ENCODE assay signal across 8 mouse cellular contexts in the genomic region with DNA sequence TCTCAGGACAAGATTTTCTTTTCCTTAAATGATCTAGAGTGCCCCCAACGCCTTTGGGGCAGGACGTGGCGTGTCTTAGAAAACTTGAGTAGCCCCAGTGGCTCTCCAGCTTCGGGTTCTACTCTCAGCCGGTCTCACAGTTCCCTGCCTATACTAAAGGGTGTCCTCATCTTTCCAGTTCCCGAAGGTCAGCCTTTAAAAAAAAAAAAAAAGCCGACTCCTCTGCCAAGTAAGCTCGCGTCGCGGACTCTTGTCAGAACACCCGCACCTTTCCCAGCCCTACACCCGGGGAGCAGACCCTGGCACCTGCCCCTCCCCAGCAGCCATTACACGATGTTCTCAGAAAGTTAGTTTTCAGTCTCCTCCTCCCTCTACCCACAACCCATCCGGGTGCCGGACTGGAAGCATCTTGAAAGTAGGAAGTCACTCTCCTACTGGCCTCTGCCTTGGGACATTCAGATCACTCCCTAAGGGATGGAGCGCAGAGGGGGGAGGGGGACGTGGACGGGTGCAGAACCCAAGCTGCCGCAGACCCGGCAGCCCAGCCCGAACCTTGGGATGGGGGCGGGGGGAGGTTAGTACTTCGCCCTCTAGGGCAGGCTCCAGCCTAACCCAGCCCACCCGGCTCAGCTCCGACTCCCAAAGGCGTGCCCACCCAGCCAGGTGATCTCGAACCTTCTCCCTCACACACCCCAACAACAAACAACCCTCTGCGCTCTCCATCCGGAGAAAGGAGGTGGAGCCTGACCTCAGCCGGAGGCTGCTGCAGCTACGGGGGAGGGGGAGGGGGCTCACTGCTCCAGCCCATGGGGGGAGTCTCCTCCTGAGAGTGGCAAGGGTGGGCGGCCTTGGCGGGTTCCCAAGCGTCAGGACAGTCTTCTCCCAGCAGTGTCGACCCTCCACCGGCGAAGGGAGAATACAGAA. TPM values are rescaled to one million over a fixed set of nuclear protein-coding genes. Genes with fewer than 3 reads are reported as not detected.
DNase-seq lines count a peak whose midpoint lies in the region; ATAC-seq and TF ChIP-seq lines count a peak whose summit lies in the region.

No protein-coding gene starts in this region.

- H3K4me3 ChIP-seq in intestine, embryonic 15.5 days (replicated peaks), result peak overlapping the region; percentile 50
- H3K4me3 ChIP-seq in lung, embryonic 14.5 days (ENCODE audit: low read depth, low read length), result peak overlapping the region; percentile 47
- H3K4me3 ChIP-seq in olfactory bulb, adult 2 months (ENCODE audit: insufficient read depth, low read depth, low read length), result peak overlapping the region; percentile 58

- peak overlapping the region; percentile 26 for H3K9ac ChIP-seq in intestine, embryonic 15.5 days
- H3K9ac ChIP-seq in lung, embryonic 14.5 days, result peak overlapping the region; percentile 30

- DNase-seq in right cerebral cortex, postnatal 14 days, result peak; percentile 44
- DNase-seq in right cerebral cortex, adult 2 months (ENCODE audit: low spot score in 2 of 2), result no peak
- peak; percentile 51 to 59 for DNase-seq in cerebellum, adult 18-20 months
- peak; percentile 32 for DNase-seq in lung, embryonic 14.5 days
- DNase-seq in left cerebral cortex, postnatal 14 days (ENCODE audit: low spot score in 2 of 2), result no peak

- no peak overlapping the region for H3K27ac ChIP-seq in intestine, embryonic 15.5 days
- no peak overlapping the region for H3K27ac ChIP-seq in lung, embryonic 14.5 days (ENCODE audit: low read depth)
- no peak overlapping the region for H3K27ac ChIP-seq in olfactory bulb, adult 2 months (ENCODE audit: insufficient read depth, low read depth, low read length)

- peak overlapping the region; percentile 93 for H3K4me2 ChIP-seq in intestine, embryonic 15.5 days (replicated peaks)
- H3K4me2 ChIP-seq in lung, embryonic 14.5 days, result peak overlapping the region; percentile 92

- no peaks in the 10 kb centered on the region for H3K9me3 ChIP-seq in intestine, embryonic 15.5 days
- H3K9me3 ChIP-seq in lung, embryonic 14.5 days (ENCODE audit: low read depth, low read length), result no peaks in the 10 kb centered on the region

- H3K4me1 ChIP-seq in intestine, embryonic 15.5 days (replicated peaks), result peaks cover 33% of the 10 kb centered on the region
- H3K4me1 ChIP-seq in lung, embryonic 14.5 days (ENCODE audit: insufficient read depth), result peaks cover 15% of the 10 kb centered on the region
- H3K4me1 ChIP-seq in olfactory bulb, adult 2 months (ENCODE audit: control insufficient read depth, insufficient read depth, low read length), result peaks cover 43% of the 10 kb centered on the region

- peaks cover 61% of the 10 kb centered on the region for H3K27me3 ChIP-seq in intestine, embryonic 15.5 days (replicated peaks)
- peaks cover 86% of the 10 kb centered on the region for H3K27me3 ChIP-seq in lung, embryonic 14.5 days (ENCODE audit: insufficient read depth, low read length)

- peak; percentile 28 for ATAC-seq in granulocyte monocyte progenitor cell, adult 5-6 weeks (replicated peaks; ENCODE audit: poor library complexity, severe bottlenecking)
- ATAC-seq in intestine, embryonic 15.5 days, result peak; percentile 21
- ATAC-seq in lung, embryonic 14.5 days (ENCODE audit: insufficient read depth), result 0 out of 2 replicates have a peak, but pooled peaks have one; percentile 5

- intact Hi-C loops in left cerebral cortex, postnatal 14 days (cut with DNase I), result no loop called here

- 2% methylated on average over 38 of the region's 38 CpGs for WGBS in intestine, embryonic 15.5 days
- 1% methylated on average over 37 of the region's 38 CpGs for WGBS in lung, embryonic 14.5 days
- WGBS in olfactory bulb, adult 2 months, result 9% methylated on average over 38 of the region's 38 CpGs

- no peak for TF ChIP-seq CTCF in lung, embryonic 14.5 days (IDR thresholded peaks at IDR 0.05; ENCODE audit: low read depth)
- TF ChIP-seq CTCF in olfactory bulb, adult 2 months (IDR thresholded peaks at IDR 0.05; ENCODE audit: insufficient read depth, low read depth, low read length), result no peak

- TF ChIP-seq POLR2A in olfactory bulb, adult 2 months (IDR thresholded peaks at IDR 0.05; ENCODE audit: insufficient read depth, low read depth, low read length), result no peak

- no peaks in the 10 kb centered on the region for H3K36me3 ChIP-seq in intestine, embryonic 15.5 days
- H3K36me3 ChIP-seq in lung, embryonic 14.5 days (ENCODE audit: insufficient read depth), result no peaks in the 10 kb centered on the region

RNA-seq across cellular contexts. Expression of a gene that starts 3.9 kb away (rescaled TPM):
- 10.1 and 12.3 TPM in 2 replicates for total RNA-seq in granulocyte monocyte progenitor cell, adult 5-6 weeks (2014; fragmentation: Nextera tagmentation)
- 4.6 and 4.8 TPM in 2 replicates for total RNA-seq in granulocyte monocyte progenitor cell, adult 5-6 weeks (2017)
- polyA plus RNA-seq in intestine, embryonic 15.5 days (2015; fragmentation: Nextera tagmentation; extraction: Ambion mirVana), result 5.1 and 5.4 TPM in 2 replicates
- 0.83 and 0.92 TPM in 2 replicates for polyA plus RNA-seq in lung, embryonic 14.5 days (2014; fragmentation: Nextera tagmentation; extraction: Ambion mirVana)
- polyA plus RNA-seq in olfactory bulb, adult 2 months (2012; ENCODE audit: insufficient read depth, insufficient read length, low replicate concordance, missing spikeins), result not detected in 2 replicates
- total RNA-seq in left cerebral cortex, postnatal 14 days (2021), result 10 to 100 TPM; 35.8 to 37.5 TPM

RNA-seq across cellular contexts. Expression of a gene that starts 30.0 kb away (rescaled TPM):
- 8.4 and 11.4 TPM in 2 replicates for total RNA-seq in granulocyte monocyte progenitor cell, adult 5-6 weeks (2014; fragmentation: Nextera tagmentation)
- total RNA-seq in granulocyte monocyte progenitor cell, adult 5-6 weeks (2017), result 1.4 and 1.5 TPM in 2 replicates
- 21.0 and 21.3 TPM in 2 replicates for polyA plus RNA-seq in intestine, embryonic 15.5 days (2015; fragmentation: Nextera tagmentation; extraction: Ambion mirVana)
- polyA plus RNA-seq in lung, embryonic 14.5 days (2014; fragmentation: Nextera tagmentation; extraction: Ambion mirVana), result 39.4 and 40.8 TPM in 2 replicates
- not detected in 2 replicates for polyA plus RNA-seq in olfactory bulb, adult 2 months (2012; ENCODE audit: insufficient read depth, insufficient read length, low replicate concordance, missing spikeins)
- total RNA-seq in left cerebral cortex, postnatal 14 days (2021), result 1 to 10 TPM; 2.3 to 2.4 TPM

RNA-seq across cellular contexts. Expression of a gene that starts 34.5 kb away (rescaled TPM):
- total RNA-seq in granulocyte monocyte progenitor cell, adult 5-6 weeks (2014; fragmentation: Nextera tagmentation), result 59.9 and 60.9 TPM in 2 replicates
- total RNA-seq in granulocyte monocyte progenitor cell, adult 5-6 weeks (2017), result 34.6 and 45.3 TPM in 2 replicates
- 43.7 and 46.2 TPM in 2 replicates for polyA plus RNA-seq in intestine, embryonic 15.5 days (2015; fragmentation: Nextera tagmentation; extraction: Ambion mirVana)
- 56.8 and 66.0 TPM in 2 replicates for polyA plus RNA-seq in lung, embryonic 14.5 days (2014; fragmentation: Nextera tagmentation; extraction: Ambion mirVana)
- polyA plus RNA-seq in olfactory bulb, adult 2 months (2012; ENCODE audit: insufficient read depth, insufficient read length, low replicate concordance, missing spikeins), result 83.0 TPM in 1 of 2 replicates, not detected in the other
- 10 to 100 TPM; 68.4 to 69.9 TPM for total RNA-seq in left cerebral cortex, postnatal 14 days (2021)

Comparison
In these comparisons a context has a peak if more than half of its experiments do, and no peak if none do; other contexts are left out.
1. DNase-seq: peak in right cerebral cortex, postnatal 14 days (single experiment), cerebellum, adult 18-20 months (2 of 2) and lung, embryonic 14.5 days (single experiment); none in right cerebral cortex, adult 2 months (0 of 2) and left cerebral cortex, postnatal 14 days (0 of 2).
2. RNA of a gene that starts 30.0 kb away (polyA plus RNA-seq): 39.4 to 40.8 TPM in lung, embryonic 14.5 days and 21.0 to 21.3 TPM in intestine, embryonic 15.5 days; not detected in olfactory bulb, adult 2 months; every median in the first group is over 10 times any median in the second.
3. Peak in every context shown above with its lines, with median percentiles within 50 percentile points of each other: ATAC-seq and H3K4me3 ChIP-seq.